Mouse (Mus musculus): ENCODE data around the gene Phf20. TPM values are rescaled to one million over a fixed set of nuclear protein-coding genes. Genes with fewer than 3 reads are reported as not detected.

The Phf20 gene
- polyA plus RNA-seq (2014; fragmentation: Illumina TruSeq; extraction: RNeasy Lipid Tissue Mini Kit (QIAGEN cat#74804); ENCODE audit: low read depth, low replicate concordance) = 4.8 TPM

GRCm38 (mm10) chr2:156196302-156197128 lies at the start of gene Phf20:
Gene Phf20 (plus strand): TSS chr2:156196466.

GRCm38 (mm10) chr2:156180094-156180821 lies 16.0 kb upstream of the Phf20 start, which contains the start of gene Rbm39:
Gene Rbm39 (minus strand): TSS chr2:156180238.

DNA sequence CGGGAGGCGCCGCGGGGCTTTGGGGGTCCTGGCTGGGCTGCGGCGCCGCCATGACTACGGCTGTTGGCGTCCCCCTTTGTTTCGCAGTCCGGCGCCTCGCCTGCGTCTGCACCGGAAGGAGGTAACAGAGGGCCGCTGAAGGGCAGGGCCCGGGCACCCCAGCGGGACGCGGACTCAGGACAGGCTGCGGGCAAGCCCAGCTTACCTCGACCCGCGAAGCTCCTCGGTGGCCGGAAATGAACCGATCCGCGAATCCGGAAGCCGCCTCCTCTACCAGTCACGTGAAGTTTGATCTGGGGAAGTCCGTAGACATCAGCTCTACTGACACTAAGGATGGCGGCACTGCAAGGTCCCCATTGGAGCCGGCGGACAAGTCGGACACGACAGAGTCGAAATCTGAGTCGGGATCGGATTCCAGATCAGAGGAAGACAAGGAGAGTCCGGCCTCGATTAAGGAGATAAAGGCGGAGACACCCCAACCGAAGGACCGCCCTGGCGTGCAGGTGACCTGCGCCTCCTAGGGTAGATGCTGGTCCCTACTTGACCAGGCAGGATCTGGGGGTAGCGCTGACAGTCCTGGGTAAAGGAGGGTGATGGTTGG lies 116.1 kb downstream of the Phf20 start, which contains the start of the genes Cnbd2 and Scand1:
Gene Cnbd2 (plus strand): TSS at position 3 of the 601 bp plus-strand sequence.
Gene Scand1 (minus strand): TSS at position 408 of the 601 bp plus-strand sequence.

Other genes with a start within 250 kb of the Phf20 start
- 0.66 TPM for gene Cep250, start 240.0 kb upstream of the Phf20 start, polyA plus RNA-seq (2014; fragmentation: Illumina TruSeq; extraction: RNeasy Lipid Tissue Mini Kit (QIAGEN cat#74804); ENCODE audit: low read depth, low replicate concordance)
- gene 6430550D23Rik, start 188.5 kb upstream of the Phf20 start, polyA plus RNA-seq (2014; fragmentation: Illumina TruSeq; extraction: RNeasy Lipid Tissue Mini Kit (QIAGEN cat#74804); ENCODE audit: low read depth, low replicate concordance) = 2.9 TPM
- gene Ergic3, start 188.4 kb upstream of the Phf20 start, polyA plus RNA-seq (2014; fragmentation: Illumina TruSeq; extraction: RNeasy Lipid Tissue Mini Kit (QIAGEN cat#74804); ENCODE audit: low read depth, low replicate concordance) = 15.9 TPM
- gene Fer1l4, start 143.5 kb upstream of the Phf20 start, polyA plus RNA-seq (2014; fragmentation: Illumina TruSeq; extraction: RNeasy Lipid Tissue Mini Kit (QIAGEN cat#74804); ENCODE audit: low read depth, low replicate concordance) = not detected
- 0.29 TPM for gene Spag4, start 131.3 kb upstream of the Phf20 start, polyA plus RNA-seq (2014; fragmentation: Illumina TruSeq; extraction: RNeasy Lipid Tissue Mini Kit (QIAGEN cat#74804); ENCODE audit: low read depth, low replicate concordance)
- 21.6 TPM for gene Cpne1, start 84.5 kb upstream of the Phf20 start, polyA plus RNA-seq (2014; fragmentation: Illumina TruSeq; extraction: RNeasy Lipid Tissue Mini Kit (QIAGEN cat#74804); ENCODE audit: low read depth, low replicate concordance)
- gene Rbm12, start 84.5 kb upstream of the Phf20 start, polyA plus RNA-seq (2014; fragmentation: Illumina TruSeq; extraction: RNeasy Lipid Tissue Mini Kit (QIAGEN cat#74804); ENCODE audit: low read depth, low replicate concordance) = 4.4 TPM
- 3.5 TPM for gene Gm28036, start 69.4 kb upstream of the Phf20 start, polyA plus RNA-seq (2014; fragmentation: Illumina TruSeq; extraction: RNeasy Lipid Tissue Mini Kit (QIAGEN cat#74804); ENCODE audit: low read depth, low replicate concordance)
- gene Romo1, start 52.4 kb upstream of the Phf20 start, polyA plus RNA-seq (2014; fragmentation: Illumina TruSeq; extraction: RNeasy Lipid Tissue Mini Kit (QIAGEN cat#74804); ENCODE audit: low read depth, low replicate concordance) = 9.2 TPM
- gene Nfs1, start 52.3 kb upstream of the Phf20 start, polyA plus RNA-seq (2014; fragmentation: Illumina TruSeq; extraction: RNeasy Lipid Tissue Mini Kit (QIAGEN cat#74804); ENCODE audit: low read depth, low replicate concordance) = 92.7 TPM
- 230 TPM for gene Rbm39, start 16.2 kb upstream of the Phf20 start, polyA plus RNA-seq (2014; fragmentation: Illumina TruSeq; extraction: RNeasy Lipid Tissue Mini Kit (QIAGEN cat#74804); ENCODE audit: low read depth, low replicate concordance)
- gene Cnbd2, start 115.8 kb downstream of the Phf20 start, polyA plus RNA-seq (2014; fragmentation: Illumina TruSeq; extraction: RNeasy Lipid Tissue Mini Kit (QIAGEN cat#74804); ENCODE audit: low read depth, low replicate concordance) = 0.58 TPM
- gene Scand1, start 116.2 kb downstream of the Phf20 start, polyA plus RNA-seq (2014; fragmentation: Illumina TruSeq; extraction: RNeasy Lipid Tissue Mini Kit (QIAGEN cat#74804); ENCODE audit: low read depth, low replicate concordance) = not detected
- gene Epb41l1, start 224.4 kb downstream of the Phf20 start, polyA plus RNA-seq (2014; fragmentation: Illumina TruSeq; extraction: RNeasy Lipid Tissue Mini Kit (QIAGEN cat#74804); ENCODE audit: low read depth, low replicate concordance) = 0.50 TPM